Mouse (Mus musculus) megakaryocyte, adult 5-6 weeks (primary cell): ENCODE results near the gene Ppp1r14d. TPM values are rescaled to one million over a fixed set of nuclear protein-coding genes. Genes with fewer than 3 reads are reported as not detected.

ENCODE experiments used
- ATAC-seq: 2 replicates; pipeline ENCODE4 v1.8.0; 2016; ENCODE audit warnings: mild to moderate bottlenecking, inconsistent platforms; ENCODE audit not compliant: poor library complexity, severe bottlenecking
- total RNA-seq, 2 experiments: library from RNA; stranded (forward) in 1 of 2; stranded (reverse) in 1 of 2; fragments of 153-499, 151-499 nt in 1 of 2; fragments of 221-1000, 200-1000 nt in 1 of 2; gene quantifications; 2 replicates each; pipeline versions ENCODE4 v1.2.3 to v1.2.4; 2015 to 2017

The Ppp1r14d gene
- total RNA-seq, 2 experiments from 2014 or later: not detected

- ATAC-seq: 0 out of 2 replicates have a peak, but pooled peaks have one; percentile 43
These were observed 7.6 kb upstream of the Ppp1r14d start, which contains the start of gene Spint1 for GRCm38 (mm10) chr2:119237210-119237870. Gene Spint1, plus strand, starts transcription at chr2:119237362.

DNA sequence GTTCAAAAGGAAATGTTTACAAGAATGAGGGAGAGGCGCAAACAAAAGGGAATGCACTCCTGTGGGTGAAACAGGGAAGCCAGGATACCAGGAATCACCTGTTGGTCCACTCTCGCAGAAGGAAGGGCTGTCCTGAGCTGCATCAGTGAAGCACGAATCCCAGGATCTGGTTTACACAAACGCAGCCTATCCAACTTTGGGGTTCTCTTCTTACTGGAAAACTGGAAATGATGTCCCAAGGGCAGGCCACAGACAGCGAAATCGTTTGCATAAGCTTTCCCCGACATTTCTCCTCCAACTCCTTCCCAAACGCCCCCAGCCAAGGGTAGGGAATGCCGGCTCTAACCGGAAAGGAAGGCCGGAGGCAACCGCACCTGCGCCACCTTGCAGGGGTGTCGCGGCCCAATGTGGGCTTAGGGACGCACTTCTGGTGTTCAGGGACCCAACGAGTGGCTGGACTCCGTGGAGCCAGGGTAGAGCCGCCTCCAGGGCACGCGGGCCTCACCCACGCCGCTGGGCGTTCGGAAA is 7.0 kb upstream of the Ppp1r14d start:
- ATAC-seq: no peak

GRCm38 (mm10) chr2:119209176-119209507 is 20.6 kb downstream of the Ppp1r14d start:
- peak; percentile 13 for ATAC-seq

DNA sequence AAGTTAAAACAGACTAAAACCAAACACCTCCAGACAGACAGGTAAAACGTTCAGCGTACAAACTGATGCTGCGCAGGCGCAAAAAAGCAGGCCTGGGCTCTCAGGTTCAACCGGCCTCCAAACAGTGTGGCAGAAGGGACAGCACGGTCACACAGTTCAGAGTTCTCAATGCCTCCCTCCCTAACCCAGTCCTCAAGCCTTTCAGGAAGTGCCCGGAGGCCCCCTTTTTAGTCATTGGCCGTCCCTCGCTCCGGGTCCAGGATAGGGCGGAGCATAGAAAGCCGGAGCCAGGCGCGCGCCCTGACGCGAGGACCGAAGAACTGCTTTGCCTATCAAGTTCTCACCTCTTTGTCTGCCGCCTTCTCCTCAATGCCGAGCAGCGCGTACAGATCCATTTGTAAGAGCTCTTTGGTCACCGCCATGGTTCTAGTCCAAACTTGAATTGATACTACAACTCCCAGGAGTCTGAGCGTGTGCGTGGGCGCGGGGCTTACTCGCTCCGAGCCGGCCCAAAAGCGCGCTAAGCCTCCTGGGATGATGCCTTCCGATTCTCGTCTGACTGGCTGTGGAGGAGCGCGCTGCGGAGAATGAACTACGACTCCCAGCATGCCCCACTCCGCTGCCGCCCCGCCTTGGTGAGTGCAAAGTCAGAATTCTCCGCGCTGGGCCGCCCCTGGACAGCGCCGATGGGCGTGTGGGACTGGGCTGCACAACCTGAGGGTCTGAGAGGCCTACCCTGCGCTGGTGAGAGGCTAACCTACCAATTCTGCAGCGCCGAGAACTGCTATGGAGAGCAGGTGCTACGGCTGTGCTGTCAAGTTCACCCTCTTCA is 21.1 kb downstream of the Ppp1r14d start, which contains the start of the genes Zfyve19 and Dnajc17:
Zfyve19 (plus strand) TSS at position 274 of the 832 bp plus-strand sequence.
Dnajc17 (minus strand) TSS at position 452 of the 832 bp plus-strand sequence.
- ATAC-seq: peak; percentile 95

DNA sequence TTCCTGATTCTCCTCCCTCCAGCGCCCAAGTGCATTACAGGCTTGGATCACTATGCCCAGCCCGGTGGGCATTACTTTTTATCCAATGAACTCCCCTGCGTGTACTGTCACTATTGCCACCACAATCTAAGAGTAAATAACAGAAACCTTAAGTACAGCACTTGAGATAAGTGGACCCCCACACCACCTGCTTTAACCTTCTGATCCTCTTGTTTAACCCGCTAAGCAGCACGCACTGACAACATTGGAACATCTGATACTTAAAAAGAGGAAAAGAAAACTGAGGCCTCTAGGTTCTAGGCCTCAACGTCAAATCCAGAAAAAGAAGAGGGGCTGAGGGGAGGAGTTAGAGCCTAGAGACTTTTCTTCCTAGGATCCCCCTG is 21.8 kb downstream of the Ppp1r14d start:
- ATAC-seq: peak; percentile 4

DNA sequence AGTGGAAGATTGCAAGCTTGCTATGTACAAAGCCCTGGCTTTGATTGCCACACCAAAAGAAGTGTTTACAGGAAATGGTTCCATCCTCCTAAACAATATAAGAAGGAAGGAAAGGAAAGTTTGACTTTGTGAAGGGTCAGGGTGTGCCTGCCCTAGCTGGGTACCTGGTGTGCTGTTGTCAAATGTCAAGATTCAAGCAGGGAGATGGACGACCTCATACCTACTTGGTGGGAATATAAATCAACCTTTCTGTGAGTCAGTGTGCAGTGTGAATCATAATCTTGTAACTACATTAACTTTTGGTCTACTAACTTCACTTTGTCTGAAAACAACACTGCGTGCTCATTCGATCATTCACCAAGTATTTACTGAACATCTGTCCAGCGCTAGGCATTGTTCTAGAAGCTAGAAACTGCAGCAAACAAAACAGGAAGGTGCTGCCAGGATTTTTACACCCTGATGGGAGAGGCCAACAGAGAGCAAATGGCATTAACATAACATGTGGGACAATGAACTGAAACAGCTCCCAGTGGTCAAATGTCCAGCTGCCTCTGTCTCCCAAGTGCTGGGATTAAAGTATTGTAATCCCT is 25.7 kb downstream of the Ppp1r14d start:
- ATAC-seq: no peak

GRCm38 (mm10) chr2:119202914-119203453 is 26.7 kb downstream of the Ppp1r14d start:
- 0 out of 2 replicates have a peak, but pooled peaks have one; percentile 12 for ATAC-seq

DNA sequence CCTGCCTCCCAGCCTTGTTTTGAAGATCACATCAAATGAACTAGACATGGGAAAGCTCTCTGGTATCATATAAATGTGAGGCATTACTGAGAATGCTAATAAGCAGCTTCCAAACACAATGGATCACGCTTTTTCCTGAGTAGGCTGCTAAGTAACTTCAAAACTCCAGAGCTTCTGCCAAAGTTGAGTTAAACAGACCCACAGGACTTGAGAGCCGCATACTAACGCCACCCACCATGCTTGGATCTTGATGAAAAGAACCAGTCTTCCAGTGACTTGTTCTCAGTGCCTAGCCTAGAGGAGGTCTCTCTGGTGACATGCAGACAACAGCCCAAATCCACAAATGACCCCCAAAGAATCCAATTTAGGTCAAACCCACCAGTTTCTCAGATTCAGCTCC is 30.8 kb downstream of the Ppp1r14d start:
- ATAC-seq: no peak

- ATAC-seq: no peak
These were observed 31.7 kb downstream of the Ppp1r14d start for GRCm38 (mm10) chr2:119198049-119198448.

GRCm38 (mm10) chr2:119197493-119197892 is 32.2 kb downstream of the Ppp1r14d start:
- ATAC-seq: no peak

- ATAC-seq: no peak
These were observed 33.2 kb downstream of the Ppp1r14d start for GRCm38 (mm10) chr2:119196316-119197108.

- no peak for ATAC-seq
These were observed 35.6 kb downstream of the Ppp1r14d start for GRCm38 (mm10) chr2:119194140-119194539.

- ATAC-seq: no peak
These were observed 38.7 kb downstream of the Ppp1r14d start for GRCm38 (mm10) chr2:119190969-119191368.

DNA sequence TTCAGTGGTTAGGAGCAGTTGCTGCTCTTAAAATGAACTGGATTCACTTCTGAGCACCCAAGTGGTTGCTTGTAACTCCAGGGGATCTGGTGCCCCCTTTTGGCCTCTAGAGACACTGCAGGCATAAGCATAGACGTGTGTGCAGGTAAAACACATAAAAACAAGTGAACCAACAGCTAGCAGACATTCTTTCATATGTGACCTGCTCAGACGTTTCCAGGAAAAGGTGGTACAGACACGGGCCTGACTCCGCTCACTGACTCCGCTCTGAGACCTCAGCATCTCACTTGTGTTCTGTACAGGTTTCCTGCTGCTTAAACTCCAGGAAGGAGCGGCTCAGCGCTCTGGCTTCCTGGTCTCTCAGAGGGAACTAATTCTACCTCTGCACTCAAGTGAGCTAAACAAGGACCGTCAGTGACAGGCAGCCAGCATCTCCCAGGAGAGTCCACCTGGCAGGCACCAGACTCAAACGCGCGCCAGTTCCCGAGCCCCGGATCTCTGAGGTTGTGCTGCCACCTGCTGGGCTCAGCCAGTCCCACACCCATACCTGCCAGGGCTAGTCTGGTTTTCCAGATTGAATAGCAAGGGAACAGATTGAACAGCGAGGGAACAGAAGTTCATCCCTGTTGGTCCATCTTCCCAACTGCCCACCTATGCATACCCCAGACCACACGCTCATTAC is 40.5 kb downstream of the Ppp1r14d start:
- ATAC-seq: peak; percentile 99

- no peak for ATAC-seq
These were observed 46.8 kb downstream of the Ppp1r14d start for GRCm38 (mm10) chr2:119182914-119183313.

GRCm38 (mm10) chr2:119177384-119177939 is 52.2 kb downstream of the Ppp1r14d start:
- no peak for ATAC-seq

DNA sequence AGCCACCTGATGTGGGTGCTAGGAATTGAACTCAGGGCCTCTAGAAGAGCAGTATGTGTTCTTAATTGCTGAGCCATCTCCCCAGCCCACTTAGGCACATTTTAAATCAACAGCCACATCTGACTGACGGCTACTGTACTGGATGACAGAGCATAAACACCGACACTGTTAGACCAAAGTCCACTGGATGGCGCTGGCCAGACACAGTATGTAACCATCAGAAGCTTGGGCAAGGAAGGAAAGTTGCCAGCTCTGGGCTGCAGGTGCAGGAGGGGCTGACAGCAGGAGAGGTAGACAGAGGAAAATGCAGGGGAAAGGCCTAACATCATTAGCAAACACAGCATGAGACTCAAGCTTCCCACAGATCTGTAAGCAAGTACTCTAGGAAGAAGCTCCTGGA is 52.9 kb downstream of the Ppp1r14d start:
- no peak for ATAC-seq

DNA sequence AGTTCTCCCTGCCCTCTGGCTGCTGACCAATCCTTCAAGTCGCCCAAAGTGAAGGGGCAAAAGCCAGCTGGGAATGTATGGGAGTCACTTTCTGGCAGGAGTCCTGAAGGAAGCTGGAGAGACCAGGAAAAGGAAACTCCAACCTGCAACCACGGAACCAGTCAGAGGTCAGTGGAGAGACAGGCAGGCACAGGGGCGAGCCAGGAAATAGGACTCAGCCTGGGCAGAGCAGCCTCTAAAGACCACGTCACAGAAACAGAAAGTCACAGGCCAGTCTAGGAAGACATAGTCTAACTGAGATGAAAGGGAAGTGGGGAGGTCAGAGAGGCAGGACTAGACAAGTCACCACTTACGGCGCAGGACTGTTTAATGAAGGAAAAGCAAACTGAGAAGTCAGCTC is 54.1 kb downstream of the Ppp1r14d start:
- no peak for ATAC-seq

- ATAC-seq: no peak
These were observed 54.8 kb downstream of the Ppp1r14d start for GRCm38 (mm10) chr2:119174866-119175265.
